In genomic region chr3:65871609-65872272, GRCm38 (mm10) we compare ENCODE assay signal across 9 mouse cellular contexts.
DNase-seq lines count a peak whose midpoint lies in the region; ATAC-seq and TF ChIP-seq lines count a peak whose summit lies in the region.
"Had no signal": no experiment of that assay in that cellular context is flagged by ENCODE, and none has a peak within 500 bp of the region (broad histone marks: within the 10 kb centered on the region; RNA-seq: fewer than 3 reads in every experiment).

No protein-coding gene starts in this region.

- H3K27me3 ChIP-seq in forebrain, embryonic 11.5 days (ENCODE audit: control insufficient read depth, insufficient read depth, low read length): no peaks in the 10 kb centered on the region
- no peaks in the 10 kb centered on the region for H3K27me3 ChIP-seq in forebrain, postnatal 0 days (ENCODE audit: insufficient read depth, low read length)
- H3K27me3 ChIP-seq in midbrain, embryonic 11.5 days (ENCODE audit: control insufficient read depth, insufficient read depth, low read length): no peaks in the 10 kb centered on the region; the same call in 1 of the 2 replicates
- H3K27me3 ChIP-seq in midbrain, postnatal 0 days (ENCODE audit: insufficient read depth, low read length): no peaks in the 10 kb centered on the region
- H3K27me3 ChIP-seq in intestine, embryonic 15.5 days (replicated peaks): no peaks in the 10 kb centered on the region

- no peaks in the 10 kb centered on the region for H3K9me3 ChIP-seq in forebrain, embryonic 11.5 days (ENCODE audit: control insufficient read depth, low read length)
- no peaks in the 10 kb centered on the region for H3K9me3 ChIP-seq in forebrain, postnatal 0 days (ENCODE audit: low read length)
- H3K9me3 ChIP-seq in midbrain, embryonic 11.5 days (ENCODE audit: control insufficient read depth, low read length): no peaks in the 10 kb centered on the region
- H3K9me3 ChIP-seq in midbrain, postnatal 0 days (ENCODE audit: low read length): no peaks in the 10 kb centered on the region
- no peaks in the 10 kb centered on the region for H3K9me3 ChIP-seq in intestine, embryonic 15.5 days

- H3K9ac ChIP-seq in forebrain, embryonic 11.5 days (ENCODE audit: low read length): no peak overlapping the region
- no peak overlapping the region for H3K9ac ChIP-seq in forebrain, postnatal 0 days
- H3K9ac ChIP-seq in midbrain, embryonic 11.5 days (ENCODE audit: low read length): peak overlapping the region; percentile 16; the same call in 1 of the 2 replicates
- H3K9ac ChIP-seq in midbrain, postnatal 0 days (replicated peaks; ENCODE audit: low read length, poor library complexity, severe bottlenecking): no peak overlapping the region
- no peak overlapping the region for H3K9ac ChIP-seq in intestine, embryonic 15.5 days

- H3K27ac ChIP-seq in forebrain, embryonic 11.5 days (ENCODE audit: low read depth, low read length): 0 out of 2 replicates have a peak overlapping the region, but pooled peaks have one; percentile 10
- no peak overlapping the region for H3K27ac ChIP-seq in forebrain, postnatal 0 days (ENCODE audit: low read depth, low read length)
- no peak overlapping the region for H3K27ac ChIP-seq in midbrain, embryonic 11.5 days (ENCODE audit: low read depth, low read length)
- H3K27ac ChIP-seq in midbrain, postnatal 0 days (ENCODE audit: low read depth, low read length): no peak overlapping the region
- no peak overlapping the region for H3K27ac ChIP-seq in intestine, embryonic 15.5 days

- no peaks in the 10 kb centered on the region for H3K36me3 ChIP-seq in forebrain, embryonic 11.5 days (ENCODE audit: control insufficient read depth, insufficient read depth, low read length)
- no peaks in the 10 kb centered on the region for H3K36me3 ChIP-seq in forebrain, postnatal 0 days (ENCODE audit: insufficient read depth)
- no peaks in the 10 kb centered on the region for H3K36me3 ChIP-seq in midbrain, embryonic 11.5 days (ENCODE audit: control insufficient read depth, insufficient read depth, low read length)
- H3K36me3 ChIP-seq in midbrain, postnatal 0 days (ENCODE audit: insufficient read depth, low read length): no peaks in the 10 kb centered on the region
- no peaks in the 10 kb centered on the region for H3K36me3 ChIP-seq in intestine, embryonic 15.5 days

- no peak for DNase-seq in forebrain, embryonic 11.5 days (ENCODE audit: low spot score)
- DNase-seq in forebrain, postnatal 0 days: no peak
- DNase-seq in midbrain, embryonic 11.5 days (ENCODE audit: low spot score, missing footprints): peak; percentile 90
- DNase-seq in midbrain, postnatal 0 days (ENCODE audit: low spot score): no peak
- no peak for DNase-seq in layer of hippocampus, adult 8-10 months (ENCODE audit: low spot score in 2 of 2)
- DNase-seq in adrenal gland, adult (ENCODE audit: inconsistent age in 2 of 2, low spot score in 1 of 2): no peak
- no peak for DNase-seq in layer of hippocampus, adult 18-20 months (ENCODE audit: low spot score in 2 of 2)
- DNase-seq: B cell, adult 2 months had no signal

- H3K4me1 ChIP-seq in forebrain, embryonic 11.5 days (replicated peaks; ENCODE audit: control insufficient read depth, insufficient read depth, low read length): peaks cover 7% of the 10 kb centered on the region
- H3K4me1 ChIP-seq in forebrain, postnatal 0 days (ENCODE audit: insufficient read depth): peaks cover 4% of the 10 kb centered on the region; the same call in 1 of the 2 replicates
- H3K4me1 ChIP-seq in midbrain, embryonic 11.5 days (ENCODE audit: control insufficient read depth, insufficient read depth, low read length): peaks cover 14% of the 10 kb centered on the region
- H3K4me1 ChIP-seq in midbrain, postnatal 0 days (ENCODE audit: insufficient read depth, low read length): 0 out of 2 replicates have a peak, but pooled peaks cover 4% of the 10 kb centered on the region
- H3K4me1 ChIP-seq in intestine, embryonic 15.5 days (replicated peaks): peaks cover 9% of the 10 kb centered on the region; the same call in 1 of the 2 replicates

- no peak for TF ChIP-seq CTCF in forebrain, postnatal 0 days (IDR thresholded peaks at IDR 0.05; ENCODE audit: low read depth)
- no peak for TF ChIP-seq CTCF in midbrain, postnatal 0 days (IDR thresholded peaks at IDR 0.05)

- H3K4me3 ChIP-seq in forebrain, embryonic 11.5 days (ENCODE audit: low read depth, low read length): no peak overlapping the region
- H3K4me3 ChIP-seq in forebrain, postnatal 0 days (ENCODE audit: low read depth, low read length): no peak overlapping the region
- H3K4me3 ChIP-seq in midbrain, embryonic 11.5 days (ENCODE audit: low read depth, low read length): no peak overlapping the region
- H3K4me3 ChIP-seq in midbrain, postnatal 0 days (ENCODE audit: low read depth, low read length): no peak overlapping the region
- H3K4me3 ChIP-seq in intestine, embryonic 15.5 days (replicated peaks): no peak overlapping the region

- ATAC-seq in forebrain, embryonic 11.5 days (replicated peaks; ENCODE audit: low FRiP score): peak; percentile 44; the same call in 1 of the 2 replicates
- no peak; the same call in 1 of the 2 replicates for ATAC-seq in forebrain, postnatal 0 days
- ATAC-seq in midbrain, embryonic 11.5 days (ENCODE audit: low FRiP score): peak; percentile 41; the same call in 1 of the 2 replicates
- ATAC-seq in midbrain, postnatal 0 days (ENCODE audit: low FRiP score): no peak
- 0 out of 2 replicates have a peak, but pooled peaks have one; percentile 35 for ATAC-seq in intestine, embryonic 15.5 days

- H3K4me2 ChIP-seq in forebrain, embryonic 11.5 days (ENCODE audit: low read depth, low read length, severe bottlenecking): no peak overlapping the region
- H3K4me2 ChIP-seq in forebrain, postnatal 0 days (ENCODE audit: low read depth): no peak overlapping the region
- no peak overlapping the region for H3K4me2 ChIP-seq in midbrain, embryonic 11.5 days
- no peak overlapping the region for H3K4me2 ChIP-seq in midbrain, postnatal 0 days (ENCODE audit: low read depth, low read length, poor library complexity, severe bottlenecking)
- no peak overlapping the region for H3K4me2 ChIP-seq in intestine, embryonic 15.5 days (replicated peaks)

- 28% methylated on average over 10 of the region's 10 CpGs for WGBS in forebrain, embryonic 11.5 days
- WGBS in forebrain, postnatal 0 days: 41% methylated on average over 10 of the region's 10 CpGs
- WGBS in midbrain, embryonic 11.5 days: 33% methylated on average over 10 of the region's 10 CpGs
- 45% methylated on average over 10 of the region's 10 CpGs for WGBS in midbrain, postnatal 0 days
- 55% methylated on average over 10 of the region's 10 CpGs for WGBS in intestine, embryonic 15.5 days

Comparison
In these comparisons a context has a peak if more than half of its experiments do, and no peak if none do; other contexts are left out.
1. ATAC-seq: peak in forebrain, embryonic 11.5 days (single experiment), midbrain, embryonic 11.5 days (single experiment) and intestine, embryonic 15.5 days (single experiment); none in forebrain, postnatal 0 days (single experiment) and midbrain, postnatal 0 days (single experiment).